Mouse (Mus musculus): ENCODE results near the gene Hist1h2ai. TPM values are rescaled to one million over a fixed set of nuclear protein-coding genes. Genes with fewer than 3 reads are reported as not detected.

The Hist1h2ai gene
- not detected for polyA plus RNA-seq (2014; fragmentation: Illumina TruSeq; extraction: RNeasy Lipid Tissue Mini Kit (QIAGEN cat#74804))

DNA sequence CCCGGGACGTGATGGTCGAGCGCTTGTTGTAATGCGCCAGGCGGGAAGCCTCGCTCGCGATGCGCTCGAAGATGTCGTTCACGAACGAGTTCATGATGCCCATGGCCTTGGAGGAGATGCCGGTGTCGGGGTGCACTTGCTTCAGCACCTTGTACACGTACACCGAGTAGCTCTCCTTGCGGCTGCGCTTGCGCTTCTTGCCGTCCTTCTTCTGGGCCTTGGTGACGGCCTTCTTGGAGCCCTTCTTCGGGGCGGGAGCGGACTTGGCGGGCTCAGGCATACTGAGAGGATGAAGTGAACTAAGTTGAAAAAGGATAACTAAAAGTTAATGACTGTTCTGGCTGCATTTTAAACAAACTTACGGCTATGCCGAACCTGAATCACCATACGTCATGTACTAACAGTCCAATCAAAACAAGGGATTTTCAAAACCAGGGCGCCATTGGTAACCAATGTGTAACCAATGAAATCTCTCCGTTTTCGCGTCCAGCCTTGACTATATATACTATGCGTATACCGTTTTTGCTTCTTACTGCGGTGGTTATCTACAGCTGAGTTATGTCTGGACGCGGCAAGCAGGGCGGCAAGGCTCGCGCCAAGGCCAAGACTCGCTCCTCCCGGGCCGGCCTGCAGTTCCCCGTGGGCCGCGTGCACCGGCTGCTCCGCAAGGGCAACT, at the start of gene Hist1h2ai, which contains the start of gene Hist1h2bl:
TSS of gene Hist1h2ai (plus strand) at position 559 of the 676 bp plus-strand sequence.
TSS of gene Hist1h2bl (minus strand) at position 280 of the 676 bp plus-strand sequence.

DNA sequence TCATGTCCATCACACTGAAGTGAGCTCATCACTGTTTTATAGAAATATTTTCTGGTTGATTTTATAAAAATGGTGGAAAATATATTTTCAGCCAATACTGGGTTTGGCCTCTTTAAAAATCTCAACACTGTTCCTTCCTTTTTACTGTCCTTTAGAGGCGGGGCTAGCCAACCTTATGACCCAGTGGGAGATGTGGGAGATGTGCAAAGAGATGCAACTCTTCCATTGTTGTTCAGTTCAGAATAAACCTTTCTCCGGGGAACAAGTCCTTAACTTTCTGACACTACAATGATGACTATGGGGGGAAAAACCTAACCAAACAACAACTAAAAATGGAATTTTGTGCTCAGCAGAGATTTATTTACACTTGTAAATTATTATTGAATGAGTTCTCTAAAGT, 38.9 kb upstream of the Hist1h2ai start, which contains the start of gene Olfr1360:
TSS of gene Olfr1360 (minus strand) at position 101 of the 400 bp plus-strand sequence.

DNA sequence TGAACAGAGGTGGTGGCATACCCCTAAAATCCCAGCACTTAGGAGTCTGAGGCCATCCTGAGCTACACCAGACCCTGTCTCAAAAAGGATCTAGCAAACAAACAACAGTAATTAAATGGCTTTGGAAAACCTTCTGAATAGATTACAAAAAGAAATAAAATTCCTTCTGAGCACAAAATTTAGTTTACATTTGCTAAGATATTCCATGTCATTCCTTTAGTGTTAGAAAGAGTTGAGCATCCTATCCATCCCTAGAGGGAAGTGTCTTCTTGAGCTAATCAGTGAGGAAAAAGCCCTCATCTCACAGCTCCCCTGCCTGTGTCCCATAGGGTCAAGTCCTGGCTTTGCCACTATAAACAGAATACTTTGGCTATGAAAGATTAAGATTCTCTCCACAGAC, 18.4 kb upstream of the Hist1h2ai start, which contains the start of gene Olfr1359:
TSS of gene Olfr1359 (plus strand) at position 301 of the 400 bp plus-strand sequence.

DNA sequence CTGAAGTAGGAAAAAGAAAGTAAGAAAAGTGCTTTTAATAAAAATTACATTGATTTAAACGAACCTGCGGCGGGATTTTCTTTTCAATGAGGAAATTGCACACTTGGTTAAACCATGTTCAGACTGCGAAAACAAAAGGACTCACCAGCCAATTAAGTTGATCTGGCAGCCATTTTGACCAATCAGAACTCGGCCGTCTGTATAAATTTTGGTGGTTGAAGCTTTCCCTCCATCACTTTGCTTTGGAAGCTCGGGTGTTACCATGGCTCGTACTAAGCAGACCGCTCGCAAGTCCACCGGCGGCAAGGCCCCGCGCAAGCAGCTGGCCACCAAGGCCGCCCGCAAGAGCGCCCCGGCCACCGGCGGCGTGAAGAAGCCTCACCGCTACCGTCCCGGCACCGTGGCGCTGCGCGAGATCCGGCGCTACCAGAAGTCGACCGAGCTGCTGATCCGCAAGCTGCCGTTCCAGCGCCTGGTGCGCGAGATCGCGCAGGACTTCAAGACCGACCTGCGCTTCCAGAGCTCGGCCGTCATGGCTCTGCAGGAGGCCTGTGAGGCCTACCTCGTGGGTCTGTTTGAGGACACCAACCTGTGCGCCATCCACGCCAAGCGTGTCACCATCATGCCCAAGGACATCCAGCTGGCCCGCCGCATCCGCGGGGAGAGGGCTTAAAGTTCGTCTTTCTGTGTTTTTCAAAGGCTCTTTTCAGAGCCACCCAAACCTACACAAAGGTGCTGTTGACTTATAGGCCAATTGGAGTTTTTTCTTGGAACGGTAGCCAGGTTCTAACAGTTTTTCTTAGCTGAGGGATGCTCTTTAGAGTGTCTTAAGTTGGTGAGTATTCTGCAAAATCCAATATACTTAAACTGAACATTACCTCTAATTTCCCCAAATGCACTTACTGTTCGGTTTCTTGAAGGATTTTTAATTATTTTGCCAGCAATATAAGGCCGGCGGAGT, 1.5 kb downstream of the Hist1h2ai start, which contains the start of gene Hist1h3h:
TSS of gene Hist1h3h (plus strand) at position 263 of the 961 bp plus-strand sequence.

DNA sequence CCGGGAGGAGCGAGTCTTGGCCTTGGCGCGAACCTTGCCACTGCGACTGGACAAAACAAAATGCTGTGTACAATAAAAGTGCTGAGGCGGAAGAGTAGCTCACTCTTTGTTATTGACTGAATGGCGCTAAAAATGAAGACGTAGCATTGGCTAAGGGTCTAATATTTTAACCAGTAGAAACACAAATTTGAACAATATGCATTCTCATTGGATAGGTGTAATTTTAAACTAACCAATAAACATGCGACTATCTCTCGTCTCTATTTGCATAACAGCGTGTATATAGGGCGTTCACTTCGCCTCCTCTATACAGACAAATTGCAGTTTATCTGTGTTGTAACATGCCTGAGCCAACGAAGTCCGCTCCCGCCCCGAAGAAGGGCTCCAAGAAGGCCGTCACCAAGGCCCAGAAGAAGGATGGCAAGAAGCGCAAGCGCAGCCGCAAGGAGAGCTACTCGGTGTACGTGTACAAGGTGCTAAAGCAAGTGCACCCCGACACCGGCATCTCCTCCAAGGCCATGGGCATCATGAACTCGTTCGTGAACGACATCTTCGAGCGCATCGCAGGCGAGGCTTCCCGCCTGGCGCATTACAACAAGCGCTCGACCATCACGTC, 5.6 kb downstream of the Hist1h2ai start, which contains the start of gene Hist1h2bm:
TSS of gene Hist1h2bm (plus strand) at position 288 of the 616 bp plus-strand sequence.

DNA sequence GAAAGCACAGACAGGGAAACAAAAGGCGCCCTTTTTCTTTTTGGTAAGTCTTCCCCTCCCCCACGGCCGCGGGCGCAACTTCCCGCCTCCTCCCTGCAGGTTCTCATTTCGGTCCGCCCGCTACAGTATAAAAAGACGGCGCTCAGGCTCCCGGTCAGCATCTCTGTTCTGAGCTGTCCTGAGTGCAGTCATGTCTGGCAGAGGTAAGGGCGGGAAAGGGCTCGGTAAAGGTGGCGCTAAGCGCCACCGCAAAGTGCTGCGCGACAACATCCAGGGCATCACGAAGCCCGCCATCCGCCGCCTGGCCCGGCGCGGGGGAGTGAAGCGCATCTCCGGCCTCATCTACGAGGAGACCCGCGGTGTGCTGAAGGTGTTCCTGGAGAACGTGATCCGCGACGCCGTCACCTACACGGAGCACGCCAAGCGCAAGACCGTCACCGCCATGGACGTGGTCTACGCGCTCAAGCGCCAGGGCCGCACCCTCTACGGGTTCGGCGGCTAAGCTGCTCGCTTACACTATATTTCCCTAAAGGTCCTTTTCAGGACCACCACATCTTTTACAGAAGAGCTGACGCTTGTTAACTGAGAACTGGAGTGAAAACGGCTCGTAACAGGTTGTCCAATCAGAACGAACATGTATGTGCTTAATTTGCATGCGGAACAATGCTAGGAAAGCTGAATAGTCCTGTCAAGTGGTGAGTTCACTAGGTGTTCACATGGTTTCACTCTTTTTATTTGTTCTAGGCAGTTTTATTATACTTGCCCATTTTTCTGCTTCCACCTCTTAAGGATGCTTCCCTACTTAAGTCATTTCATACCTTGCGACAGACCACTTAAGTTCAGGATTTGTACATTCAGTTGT, 18.9 kb downstream of the Hist1h2ai start, which contains the start of gene Hist1h4j:
TSS of gene Hist1h4j (plus strand) at position 159 of the 862 bp plus-strand sequence.

DNA sequence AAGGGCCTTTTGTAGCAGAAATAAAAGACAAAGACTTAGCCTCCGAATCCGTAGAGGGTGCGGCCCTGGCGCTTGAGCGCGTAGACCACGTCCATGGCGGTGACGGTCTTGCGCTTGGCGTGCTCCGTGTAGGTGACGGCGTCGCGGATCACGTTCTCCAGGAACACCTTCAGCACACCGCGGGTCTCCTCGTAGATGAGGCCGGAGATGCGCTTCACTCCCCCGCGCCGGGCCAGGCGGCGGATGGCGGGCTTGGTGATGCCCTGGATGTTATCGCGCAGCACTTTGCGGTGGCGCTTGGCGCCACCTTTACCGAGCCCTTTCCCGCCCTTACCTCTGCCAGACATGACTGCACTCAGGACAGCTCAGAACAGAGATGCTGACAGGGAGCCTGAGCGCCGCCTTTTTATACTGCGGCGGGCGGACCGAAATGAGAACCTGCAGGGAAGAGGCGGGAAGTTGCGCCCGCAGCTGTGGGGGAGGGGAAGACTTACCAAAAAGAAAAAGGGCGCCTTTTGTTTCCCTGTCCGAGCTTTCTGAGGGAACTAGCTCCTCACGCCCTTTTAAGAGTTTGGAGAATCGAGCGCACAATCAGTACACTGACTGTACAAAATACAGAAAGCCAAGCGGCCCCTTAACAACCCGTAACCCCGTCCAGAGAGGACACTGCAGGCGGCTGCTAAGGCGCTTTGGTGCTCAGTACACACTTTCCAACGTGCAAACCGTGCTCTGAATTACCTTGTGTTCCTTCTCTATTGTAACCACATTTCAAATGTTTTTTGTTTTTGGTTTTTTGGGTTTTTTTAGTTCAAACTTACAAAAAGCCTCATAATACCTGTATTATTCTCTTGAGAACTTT, 34.2 kb downstream of the Hist1h2ai start, which contains the start of gene Hist1h4k:
TSS of gene Hist1h4k (minus strand) at position 347 of the 859 bp plus-strand sequence.

DNA sequence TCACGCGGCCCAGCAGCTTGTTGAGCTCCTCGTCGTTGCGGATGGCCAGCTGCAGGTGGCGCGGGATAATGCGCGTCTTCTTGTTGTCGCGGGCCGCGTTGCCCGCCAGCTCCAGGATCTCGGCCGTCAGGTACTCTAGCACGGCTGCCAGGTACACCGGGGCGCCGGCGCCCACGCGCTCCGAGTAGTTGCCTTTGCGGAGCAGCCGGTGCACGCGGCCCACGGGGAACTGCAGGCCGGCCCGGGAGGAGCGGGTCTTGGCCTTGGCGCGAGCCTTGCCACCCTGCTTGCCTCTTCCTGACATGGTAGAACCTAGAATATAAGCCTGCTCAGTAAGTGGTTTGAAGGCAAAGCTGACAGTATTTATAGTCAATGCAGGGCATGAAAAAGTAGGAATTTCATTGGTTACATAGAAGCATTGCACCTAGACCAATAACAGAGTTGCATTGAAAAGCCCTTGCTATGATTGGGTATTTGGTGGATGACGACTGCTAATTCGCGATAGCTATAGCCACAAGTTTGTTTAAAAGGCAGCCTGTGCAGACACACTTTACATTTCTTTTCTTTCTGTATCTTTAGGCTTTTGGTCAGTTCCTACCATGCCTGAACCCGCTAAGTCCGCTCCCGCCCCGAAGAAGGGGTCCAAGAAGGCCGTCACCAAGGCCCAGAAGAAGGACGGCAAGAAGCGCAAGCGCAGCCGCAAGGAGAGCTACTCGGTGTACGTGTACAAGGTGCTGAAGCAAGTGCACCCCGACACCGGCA, 37.5 kb downstream of the Hist1h2ai start, which contains the start of the genes Hist1h2ak and Hist1h2bn:
TSS of gene Hist1h2ak (minus strand) at position 304 of the 762 bp plus-strand sequence.
TSS of gene Hist1h2bn (plus strand) at position 600 of the 762 bp plus-strand sequence.

Other genes starting within 250 kb of the Hist1h2ai start
- 3.9 TPM for gene Nkapl, start 247.9 kb upstream of the Hist1h2ai start, polyA plus RNA-seq (2014; fragmentation: Illumina TruSeq; extraction: RNeasy Lipid Tissue Mini Kit (QIAGEN cat#74804))
- gene Zkscan4, start 237.5 kb upstream of the Hist1h2ai start, polyA plus RNA-seq (2014; fragmentation: Illumina TruSeq; extraction: RNeasy Lipid Tissue Mini Kit (QIAGEN cat#74804)): 3.7 TPM
- gene Gm10065, start 237.0 kb upstream of the Hist1h2ai start, polyA plus RNA-seq (2014; fragmentation: Illumina TruSeq; extraction: RNeasy Lipid Tissue Mini Kit (QIAGEN cat#74804)): not detected
- 4.8 TPM for gene AK157302, start 221.2 kb upstream of the Hist1h2ai start, polyA plus RNA-seq (2014; fragmentation: Illumina TruSeq; extraction: RNeasy Lipid Tissue Mini Kit (QIAGEN cat#74804))
- gene Gm11273, start 215.0 kb upstream of the Hist1h2ai start, polyA plus RNA-seq (2014; fragmentation: Illumina TruSeq; extraction: RNeasy Lipid Tissue Mini Kit (QIAGEN cat#74804)): not detected
- 69.8 TPM for gene Zkscan8, start 185.3 kb upstream of the Hist1h2ai start, polyA plus RNA-seq (2014; fragmentation: Illumina TruSeq; extraction: RNeasy Lipid Tissue Mini Kit (QIAGEN cat#74804))
- gene Olfr1366, start 173.6 kb upstream of the Hist1h2ai start, polyA plus RNA-seq (2014; fragmentation: Illumina TruSeq; extraction: RNeasy Lipid Tissue Mini Kit (QIAGEN cat#74804)): not detected
- not detected for gene Olfr1535, start 156.5 kb upstream of the Hist1h2ai start, polyA plus RNA-seq (2014; fragmentation: Illumina TruSeq; extraction: RNeasy Lipid Tissue Mini Kit (QIAGEN cat#74804))
- not detected for gene Olfr1364, start 134.7 kb upstream of the Hist1h2ai start, polyA plus RNA-seq (2014; fragmentation: Illumina TruSeq; extraction: RNeasy Lipid Tissue Mini Kit (QIAGEN cat#74804))
- gene Olfr1362, start 102.4 kb upstream of the Hist1h2ai start, polyA plus RNA-seq (2014; fragmentation: Illumina TruSeq; extraction: RNeasy Lipid Tissue Mini Kit (QIAGEN cat#74804)): not detected
- gene Olfr11, start 73.9 kb upstream of the Hist1h2ai start, polyA plus RNA-seq (2014; fragmentation: Illumina TruSeq; extraction: RNeasy Lipid Tissue Mini Kit (QIAGEN cat#74804)): not detected
- gene Olfr1361, start 53.0 kb upstream of the Hist1h2ai start, polyA plus RNA-seq (2014; fragmentation: Illumina TruSeq; extraction: RNeasy Lipid Tissue Mini Kit (QIAGEN cat#74804)): not detected
- gene Olfr1360, start 39.0 kb upstream of the Hist1h2ai start, polyA plus RNA-seq (2014; fragmentation: Illumina TruSeq; extraction: RNeasy Lipid Tissue Mini Kit (QIAGEN cat#74804)): not detected
- gene Olfr1359, start 18.3 kb upstream of the Hist1h2ai start, polyA plus RNA-seq (2014; fragmentation: Illumina TruSeq; extraction: RNeasy Lipid Tissue Mini Kit (QIAGEN cat#74804)): not detected
- not detected for gene Hist1h2bl, start 279 bp upstream of the Hist1h2ai start, polyA plus RNA-seq (2014; fragmentation: Illumina TruSeq; extraction: RNeasy Lipid Tissue Mini Kit (QIAGEN cat#74804))
- not detected for gene Hist1h3h, start 1.2 kb downstream of the Hist1h2ai start, polyA plus RNA-seq (2014; fragmentation: Illumina TruSeq; extraction: RNeasy Lipid Tissue Mini Kit (QIAGEN cat#74804))
- not detected for gene Hist1h2bm, start 5.6 kb downstream of the Hist1h2ai start, polyA plus RNA-seq (2014; fragmentation: Illumina TruSeq; extraction: RNeasy Lipid Tissue Mini Kit (QIAGEN cat#74804))
- not detected for gene Hist1h4j, start 18.6 kb downstream of the Hist1h2ai start, polyA plus RNA-seq (2014; fragmentation: Illumina TruSeq; extraction: RNeasy Lipid Tissue Mini Kit (QIAGEN cat#74804))
- not detected for gene Hist1h4k, start 34.1 kb downstream of the Hist1h2ai start, polyA plus RNA-seq (2014; fragmentation: Illumina TruSeq; extraction: RNeasy Lipid Tissue Mini Kit (QIAGEN cat#74804))
- gene Hist1h2ak, start 37.4 kb downstream of the Hist1h2ai start, polyA plus RNA-seq (2014; fragmentation: Illumina TruSeq; extraction: RNeasy Lipid Tissue Mini Kit (QIAGEN cat#74804)): not detected
- not detected for gene Hist1h2bn, start 37.7 kb downstream of the Hist1h2ai start, polyA plus RNA-seq (2014; fragmentation: Illumina TruSeq; extraction: RNeasy Lipid Tissue Mini Kit (QIAGEN cat#74804))
- gene Hist1h1b, start 64.2 kb downstream of the Hist1h2ai start, polyA plus RNA-seq (2014; fragmentation: Illumina TruSeq; extraction: RNeasy Lipid Tissue Mini Kit (QIAGEN cat#74804)): not detected
- not detected for gene Hist1h3i, start 66.9 kb downstream of the Hist1h2ai start, polyA plus RNA-seq (2014; fragmentation: Illumina TruSeq; extraction: RNeasy Lipid Tissue Mini Kit (QIAGEN cat#74804))
- not detected for gene Hist1h2an, start 70.8 kb downstream of the Hist1h2ai start, polyA plus RNA-seq (2014; fragmentation: Illumina TruSeq; extraction: RNeasy Lipid Tissue Mini Kit (QIAGEN cat#74804))
- gene Hist1h2bp, start 71.0 kb downstream of the Hist1h2ai start, polyA plus RNA-seq (2014; fragmentation: Illumina TruSeq; extraction: RNeasy Lipid Tissue Mini Kit (QIAGEN cat#74804)): not detected
- gene Hist1h2bq, start 93.8 kb downstream of the Hist1h2ai start, polyA plus RNA-seq (2014; fragmentation: Illumina TruSeq; extraction: RNeasy Lipid Tissue Mini Kit (QIAGEN cat#74804)): not detected
- not detected for gene Hist1h2ao, start 94.0 kb downstream of the Hist1h2ai start, polyA plus RNA-seq (2014; fragmentation: Illumina TruSeq; extraction: RNeasy Lipid Tissue Mini Kit (QIAGEN cat#74804))
- gene Hist1h4m, start 95.3 kb downstream of the Hist1h2ai start, polyA plus RNA-seq (2014; fragmentation: Illumina TruSeq; extraction: RNeasy Lipid Tissue Mini Kit (QIAGEN cat#74804)): not detected
- not detected for gene Hist1h4n, start 115.8 kb downstream of the Hist1h2ai start, polyA plus RNA-seq (2014; fragmentation: Illumina TruSeq; extraction: RNeasy Lipid Tissue Mini Kit (QIAGEN cat#74804))
- not detected for gene Hist1h2ap, start 117.1 kb downstream of the Hist1h2ai start, polyA plus RNA-seq (2014; fragmentation: Illumina TruSeq; extraction: RNeasy Lipid Tissue Mini Kit (QIAGEN cat#74804))
- 0.54 TPM for gene Hist1h2br, start 117.3 kb downstream of the Hist1h2ai start, polyA plus RNA-seq (2014; fragmentation: Illumina TruSeq; extraction: RNeasy Lipid Tissue Mini Kit (QIAGEN cat#74804))
- gene Zfp184, start 228.7 kb downstream of the Hist1h2ai start, polyA plus RNA-seq (2014; fragmentation: Illumina TruSeq; extraction: RNeasy Lipid Tissue Mini Kit (QIAGEN cat#74804)): 18.4 TPM